Mouse (Mus musculus): ENCODE data around the gene Tmed1.
"Not testable (repeated sequence)": the region's sequence is repeated elsewhere in the genome, so short reads cannot be mapped to it uniquely, and the experiment has no call there.

Tmed1 gene

GRCm38 (mm10) chr9:21525142-21525936 is 15.3 kb upstream of the Tmed1 start:
- DNase-seq = no peak

- DNase-seq = not testable (repeated sequence)
These were observed 8.6 kb upstream of the Tmed1 start for GRCm38 (mm10) chr9:21518690-21519089.

- DNase-seq = no peak
These were observed 8.0 kb upstream of the Tmed1 start for GRCm38 (mm10) chr9:21517947-21518495.

DNA sequence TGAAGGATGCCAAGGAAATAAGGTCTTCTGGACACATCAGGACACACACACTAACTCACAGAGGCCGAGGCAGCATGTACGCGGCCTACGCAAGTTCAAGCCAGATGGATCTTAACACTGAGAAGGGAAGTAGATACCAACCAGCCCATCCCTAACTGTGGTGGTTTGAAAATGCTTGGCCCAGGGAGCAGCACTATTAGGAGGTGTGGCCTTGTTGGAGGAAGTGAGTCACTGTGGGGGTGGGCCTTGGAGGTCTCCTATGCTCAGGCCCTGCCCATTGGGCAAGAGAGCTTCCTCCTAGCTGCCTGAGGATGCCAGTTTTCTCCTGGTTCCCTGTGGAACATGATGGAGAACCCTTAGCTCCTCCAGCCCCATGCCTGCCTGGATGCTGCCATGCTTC is 3.4 kb upstream of the Tmed1 start:
- DNase-seq = no peak

GRCm38 (mm10) chr9:21511052-21511451 is 1.0 kb upstream of the Tmed1 start:
- peak; percentile 52 for DNase-seq

GRCm38 (mm10) chr9:21510689-21511015 is 600 bp upstream of the Tmed1 start:
- no peak for DNase-seq

DNA sequence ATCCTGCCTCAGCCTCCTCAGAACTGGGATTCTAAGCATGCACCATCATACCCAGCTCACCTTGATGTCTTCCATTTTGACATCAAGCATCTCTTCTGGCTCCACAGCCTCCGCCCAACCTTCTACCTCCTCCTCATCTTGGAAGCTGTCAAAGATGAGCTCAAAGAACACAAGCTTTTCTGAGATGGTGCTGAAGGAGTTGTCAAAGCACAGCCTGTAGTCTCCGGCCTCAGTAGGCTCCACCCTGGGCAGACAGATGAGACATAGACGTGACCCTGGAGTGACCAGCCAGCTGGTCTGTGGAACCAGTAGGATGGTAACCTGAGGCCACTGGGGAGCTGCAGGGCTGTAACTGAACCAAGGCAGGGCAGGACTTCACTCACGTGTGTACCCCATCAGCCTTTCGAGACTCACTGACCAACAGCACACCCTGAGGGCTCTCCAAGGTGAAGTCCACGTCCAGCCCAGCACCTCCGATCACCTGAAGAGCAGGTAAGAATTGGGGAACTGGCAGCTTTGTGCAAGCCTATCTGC is 1.1 kb downstream of the Tmed1 start:
- DNase-seq = peak; percentile 52

DNA sequence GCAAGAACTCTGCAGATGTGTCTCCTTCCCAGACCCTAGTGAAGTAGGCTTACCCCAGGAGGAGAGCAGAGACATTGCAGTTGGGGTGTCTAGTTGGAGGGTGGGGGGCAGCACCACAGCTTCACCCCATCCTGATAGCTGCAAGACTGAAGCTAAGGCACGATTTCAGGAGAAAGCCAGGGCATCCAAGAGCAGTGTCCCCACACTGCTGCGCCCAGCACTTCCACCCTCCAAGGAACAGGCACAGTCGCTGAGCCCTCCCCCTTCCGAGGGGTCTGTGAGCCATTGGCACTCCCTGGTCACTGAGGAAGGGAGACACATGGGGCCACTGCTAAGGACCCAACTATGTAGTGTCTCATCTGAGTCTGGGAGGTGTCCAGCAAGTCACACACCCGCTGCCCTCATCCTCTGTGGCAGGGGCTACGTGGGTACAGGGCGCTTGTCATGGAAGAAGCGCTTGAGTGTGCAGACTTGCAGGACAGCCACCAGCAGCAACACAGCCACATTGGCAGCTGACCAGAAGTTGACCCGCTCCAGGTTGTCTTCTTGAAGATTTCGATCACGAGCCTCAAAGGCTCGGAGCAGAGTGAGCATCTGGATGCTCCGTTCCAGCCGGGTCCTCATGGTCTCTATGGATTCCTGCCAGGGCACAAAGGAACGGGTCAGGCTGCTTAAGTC is 2.2 kb downstream of the Tmed1 start:
- DNase-seq = peak; percentile 53

DNA sequence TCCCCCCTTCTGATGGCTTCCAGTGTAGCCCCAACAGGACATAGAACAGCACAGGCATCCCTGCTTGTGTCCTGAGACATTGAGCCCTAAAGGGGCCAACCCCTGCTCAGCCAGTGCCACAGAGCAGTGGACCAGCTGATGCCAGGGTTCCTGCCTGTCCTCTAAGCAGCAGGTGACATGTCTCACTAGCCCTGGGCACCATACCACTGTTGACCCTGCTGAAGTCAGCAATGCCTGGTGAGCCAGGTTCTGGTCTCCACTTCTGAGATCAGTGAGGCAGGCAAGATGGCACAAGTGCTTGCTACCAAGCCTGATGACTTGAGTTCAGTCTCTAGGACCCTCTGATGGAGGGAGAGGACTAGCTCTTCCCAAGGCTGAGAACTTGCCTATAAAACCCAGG is 4.3 kb downstream of the Tmed1 start:
- DNase-seq = no peak

DNA sequence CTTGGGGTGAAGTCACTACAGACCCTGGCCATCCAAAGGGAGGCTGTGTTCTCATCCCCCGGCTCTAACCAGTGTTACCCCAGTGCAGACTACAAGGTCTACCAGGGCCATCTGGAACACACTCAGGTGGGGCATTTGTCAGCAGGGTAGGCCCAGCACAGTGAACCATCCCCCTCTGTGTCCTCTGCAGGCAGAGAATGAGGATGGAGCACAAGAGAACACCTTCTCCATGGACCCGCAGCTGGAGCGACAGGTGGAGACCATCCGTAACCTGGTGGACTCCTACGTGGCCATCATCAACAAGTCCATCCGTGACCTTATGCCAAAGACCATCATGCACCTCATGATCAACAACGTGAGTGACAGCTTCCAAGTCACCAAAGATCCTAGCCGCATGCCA is 6.7 kb downstream of the Tmed1 start:
- DNase-seq = no peak

DNA sequence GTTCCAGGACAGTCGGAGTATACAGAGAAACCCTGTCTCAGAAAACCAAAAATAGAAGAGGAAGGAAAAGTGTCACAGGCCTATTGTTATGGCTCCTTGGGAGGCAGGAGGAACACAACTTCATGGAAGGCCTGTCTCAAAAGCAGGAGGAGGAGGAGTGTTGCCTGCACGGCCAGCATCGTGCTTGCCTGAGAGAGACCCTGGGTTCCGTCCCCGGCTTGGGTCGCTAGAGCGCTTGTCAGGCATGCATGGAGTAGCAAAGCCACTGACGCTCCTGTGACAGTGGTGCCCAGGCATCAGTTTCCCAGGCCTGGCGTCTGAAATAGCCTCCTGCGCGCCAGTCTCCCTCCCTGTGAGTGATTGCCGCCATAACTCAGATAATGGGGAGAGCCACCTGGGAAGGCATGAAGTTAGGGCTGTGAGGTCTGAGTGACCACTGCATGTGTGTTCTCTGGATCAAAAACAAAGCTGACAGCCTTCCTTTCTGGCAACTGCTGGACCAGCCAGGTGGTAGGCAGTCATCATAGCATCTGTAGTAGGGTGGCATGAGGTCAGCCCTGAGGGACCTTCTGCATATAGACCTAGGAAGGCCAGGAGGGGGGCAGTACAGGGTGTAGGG is 11.7 kb downstream of the Tmed1 start:
- no peak for DNase-seq

DNA sequence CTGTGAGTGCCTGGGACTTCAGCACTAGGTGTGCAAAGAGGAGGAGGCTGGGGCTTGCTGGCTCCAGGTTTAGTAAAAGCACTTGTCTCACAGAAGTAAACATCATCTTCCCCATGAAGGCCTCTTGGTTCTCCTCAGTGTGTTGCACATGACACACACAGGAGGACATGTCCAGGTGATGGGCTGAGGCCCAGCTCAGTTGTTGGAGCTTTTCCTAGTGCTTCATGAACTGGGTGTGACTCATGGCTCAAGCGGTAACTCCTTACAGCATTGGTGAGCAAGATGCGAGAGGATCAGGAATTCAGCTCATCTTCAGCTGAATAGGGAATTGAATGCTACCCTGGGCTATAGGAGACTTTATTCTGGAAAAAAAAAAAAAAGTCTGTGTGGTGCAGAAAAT is 12.4 kb downstream of the Tmed1 start:
- no peak for DNase-seq

GRCm38 (mm10) chr9:21497050-21497542 is 13.0 kb downstream of the Tmed1 start:
- no peak for DNase-seq

GRCm38 (mm10) chr9:21496308-21497049 is 13.6 kb downstream of the Tmed1 start:
- DNase-seq = no peak

- DNase-seq = no peak
These were observed 15.3 kb downstream of the Tmed1 start for GRCm38 (mm10) chr9:21494726-21495125.

- DNase-seq = no peak
These were observed 16.1 kb downstream of the Tmed1 start for GRCm38 (mm10) chr9:21493907-21494306.

- DNase-seq = no peak
These were observed 19.4 kb downstream of the Tmed1 start for GRCm38 (mm10) chr9:21490696-21491095.

DNA sequence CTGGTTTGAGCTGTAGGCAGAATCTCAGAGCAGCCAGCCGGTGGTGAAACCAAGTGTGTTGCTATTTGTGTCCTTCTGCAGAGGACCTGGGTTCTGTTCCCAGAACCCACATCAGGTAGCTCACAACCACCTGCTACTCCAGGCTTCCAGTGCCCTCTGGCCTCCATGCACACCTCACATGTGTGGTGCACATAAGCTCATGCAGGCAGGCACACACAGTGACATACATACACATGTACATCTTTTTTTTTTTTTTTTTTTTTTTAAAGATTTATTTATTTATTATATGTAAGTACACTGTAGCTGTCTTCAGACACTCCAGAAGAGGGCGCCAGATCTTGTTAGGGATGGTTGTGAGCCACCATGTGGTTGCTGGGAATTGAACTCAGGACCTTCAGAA is 21.8 kb downstream of the Tmed1 start:
- DNase-seq = not testable (repeated sequence)

DNA sequence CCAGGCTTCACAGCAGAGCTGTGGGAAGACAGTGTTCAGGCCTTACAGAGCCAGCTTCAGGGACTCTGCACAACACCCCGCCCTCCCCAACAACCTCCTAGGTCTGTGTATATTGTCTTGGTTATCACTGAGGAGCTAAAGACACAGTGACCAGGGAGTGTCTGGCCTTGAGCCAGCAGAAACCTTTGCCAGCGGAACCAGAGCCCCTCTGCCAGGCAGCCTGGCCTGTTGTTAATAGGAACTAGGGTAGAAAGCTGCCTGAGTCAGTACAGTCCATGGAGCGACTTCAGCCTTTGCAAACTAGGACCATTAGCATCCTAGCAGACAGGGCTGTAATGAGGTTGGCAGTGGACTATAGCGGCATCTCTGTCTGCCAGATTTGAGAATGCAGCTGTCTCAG is 26.0 kb downstream of the Tmed1 start:
- no peak for DNase-seq

DNA sequence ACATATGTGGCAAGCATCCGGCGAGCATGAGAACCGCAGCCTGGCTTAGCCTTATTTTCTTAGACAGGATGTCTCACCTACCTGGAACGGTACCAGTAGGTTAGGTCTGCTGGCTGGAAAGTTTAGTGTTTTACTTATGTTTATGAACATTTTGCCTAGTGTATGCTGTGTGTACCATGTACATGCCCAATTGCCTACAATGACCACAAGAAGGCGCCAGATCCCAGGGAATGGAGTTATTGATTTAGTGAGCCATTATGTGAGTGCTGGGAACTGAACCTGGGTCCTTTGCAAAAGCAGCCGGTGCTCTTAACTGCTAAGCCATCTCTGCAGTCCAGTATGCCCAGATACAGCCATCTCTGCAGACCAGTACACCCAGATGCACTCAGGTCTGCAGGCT is 32.3 kb downstream of the Tmed1 start:
- no peak for DNase-seq

DNA sequence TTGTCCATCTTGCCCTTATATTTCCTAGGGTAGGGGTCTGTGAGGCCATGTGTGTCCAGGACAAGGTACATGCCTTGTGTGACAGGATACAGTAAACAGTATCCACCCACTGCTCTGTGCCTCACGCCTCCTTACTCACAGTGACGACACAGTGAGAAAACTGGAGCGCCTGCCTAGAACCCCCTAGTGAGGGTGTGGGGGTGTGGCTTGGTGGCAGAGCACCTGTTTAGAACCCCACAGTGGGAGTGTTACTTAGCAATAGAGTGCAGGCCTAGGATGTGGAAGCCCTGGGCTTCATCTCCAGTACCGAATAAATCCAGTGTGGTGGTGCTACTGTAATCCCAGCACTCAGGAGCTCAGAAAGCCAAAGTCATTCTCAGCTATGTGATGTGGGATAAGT is 37.1 kb downstream of the Tmed1 start:
- DNase-seq = no peak
